15 mouse cellular contexts compared by ENCODE assay signal in genomic region chr4:58663628-58664205, GRCm38 (mm10).
A peak's percentile ranks its signal among the peaks of the same experiment; 100 is the strongest.
DNase-seq lines count a peak whose midpoint lies in the region; ATAC-seq lines count a peak whose summit lies in the region.
"Had no signal": no experiment of that assay in that cellular context is flagged by ENCODE, and none has a peak within 500 bp of the region (broad histone marks: within the 10 kb centered on the region; RNA-seq: fewer than 3 reads in every experiment).

No protein-coding gene starts in this region.

- no peak overlapping the region for H3K4me3 ChIP-seq in hindbrain, embryonic 13.5 days
- H3K4me3 ChIP-seq in hindbrain, embryonic 10.5 days, result no peak overlapping the region
- no peak overlapping the region for H3K4me3 ChIP-seq in forebrain, embryonic 14.5 days (ENCODE audit: low read depth, low read length)
- H3K4me3 ChIP-seq: forebrain, embryonic 13.5 days; midbrain, embryonic 12.5 days; neural tube, embryonic 12.5 days had no signal

- H3K27me3 ChIP-seq in hindbrain, embryonic 13.5 days, result no peaks in the 10 kb centered on the region
- H3K27me3 ChIP-seq in hindbrain, embryonic 10.5 days (ENCODE audit: insufficient read depth, poor library complexity, severe bottlenecking), result no peaks in the 10 kb centered on the region
- H3K27me3 ChIP-seq in forebrain, embryonic 14.5 days (replicated peaks; ENCODE audit: control insufficient read depth, insufficient read depth, low read length), result no peaks in the 10 kb centered on the region
- H3K27me3 ChIP-seq: midbrain, embryonic 12.5 days; neural tube, embryonic 12.5 days had no signal

- no peak overlapping the region for H3K4me2 ChIP-seq in hindbrain, embryonic 13.5 days
- H3K4me2 ChIP-seq in forebrain, embryonic 14.5 days (ENCODE audit: low read length), result no peak overlapping the region
- H3K4me2 ChIP-seq: forebrain, embryonic 13.5 days; midbrain, embryonic 12.5 days; neural tube, embryonic 12.5 days had no signal

- ATAC-seq in hindbrain, embryonic 13.5 days (ENCODE audit: low FRiP score), result 0 out of 2 replicates have a peak, but pooled peaks have one; percentile 59
- ATAC-seq in forebrain, embryonic 14.5 days, result no peak
- ATAC-seq: forebrain, embryonic 13.5 days; intestine, embryonic 16.5 days had no signal

- no peaks in the 10 kb centered on the region for H3K9me3 ChIP-seq in hindbrain, embryonic 13.5 days
- H3K9me3 ChIP-seq in hindbrain, embryonic 10.5 days, result no peaks in the 10 kb centered on the region
- H3K9me3 ChIP-seq in forebrain, embryonic 14.5 days (replicated peaks; ENCODE audit: control insufficient read depth, low read length), result no peaks in the 10 kb centered on the region
- H3K9me3 ChIP-seq: forebrain, embryonic 13.5 days; midbrain, embryonic 12.5 days; neural tube, embryonic 12.5 days had no signal

- H3K4me1 ChIP-seq in hindbrain, embryonic 13.5 days (replicated peaks), result 0 out of 2 replicates have a peak, but pooled peaks cover 4% of the 10 kb centered on the region
- no peaks in the 10 kb centered on the region for H3K4me1 ChIP-seq in hindbrain, embryonic 10.5 days (replicated peaks)
- H3K4me1 ChIP-seq in forebrain, embryonic 14.5 days (ENCODE audit: control insufficient read depth, insufficient read depth, low read length), result peaks cover 3% of the 10 kb centered on the region; the same call in 1 of the 2 replicates
- H3K4me1 ChIP-seq: neural tube, embryonic 12.5 days had no signal

- no peak overlapping the region for H3K27ac ChIP-seq in hindbrain, embryonic 13.5 days
- H3K27ac ChIP-seq in hindbrain, embryonic 10.5 days, result no peak overlapping the region
- H3K27ac ChIP-seq in forebrain, embryonic 14.5 days (ENCODE audit: low read depth, low read length), result no peak overlapping the region
- H3K27ac ChIP-seq: forebrain, embryonic 13.5 days; midbrain, embryonic 12.5 days; neural tube, embryonic 12.5 days had no signal

- 70% methylated on average over 6 of the region's 6 CpGs for WGBS in hindbrain, embryonic 13.5 days
- 57% methylated on average over 6 of the region's 6 CpGs for WGBS in hindbrain, embryonic 10.5 days
- WGBS in forebrain, embryonic 14.5 days, result 66% methylated on average over 6 of the region's 6 CpGs

- no peak for DNase-seq in hindbrain, embryonic 10.5 days (ENCODE audit: low spot score)
- DNase-seq in 3T3-L1 (ENCODE audit: low read depth, low spot score) (peak; percentile 70), adipocyte (ENCODE audit: low spot score) (peak; percentile 22)
- peak; percentile 76 for DNase-seq in forelimb bud, embryonic 11.5 days (ENCODE audit: low read depth, low spot score)
- no peak for DNase-seq in layer of hippocampus, adult 18-20 months (ENCODE audit: low spot score in 2 of 2)
- no peak for DNase-seq in forebrain, embryonic 14.5 days (ENCODE audit: low spot score)
- DNase-seq: adrenal gland, postnatal 36 days; cerebellum, adult 11 months; gastrocnemius, postnatal 36 days; lung, postnatal 14 days had no signal

- H3K9ac ChIP-seq in hindbrain, embryonic 13.5 days, result no peak overlapping the region
- no peak overlapping the region for H3K9ac ChIP-seq in forebrain, embryonic 14.5 days (ENCODE audit: low read length)
- H3K9ac ChIP-seq: forebrain, embryonic 13.5 days; midbrain, embryonic 12.5 days; neural tube, embryonic 12.5 days had no signal

- H3K36me3 ChIP-seq in hindbrain, embryonic 13.5 days, result no peaks in the 10 kb centered on the region
- no peaks in the 10 kb centered on the region for H3K36me3 ChIP-seq in hindbrain, embryonic 10.5 days
- H3K36me3 ChIP-seq in forebrain, embryonic 14.5 days (ENCODE audit: control insufficient read depth, insufficient read depth, low read length), result no peaks in the 10 kb centered on the region
- H3K36me3 ChIP-seq: midbrain, embryonic 12.5 days; neural tube, embryonic 12.5 days had no signal

Comparison
In these comparisons a context has a peak if more than half of its experiments do, and no peak if none do; other contexts are left out.
1. DNase-seq: peak in 3T3-L1 (single experiment), adipocyte (single experiment) and forelimb bud, embryonic 11.5 days (single experiment); none in hindbrain, embryonic 10.5 days (single experiment), layer of hippocampus, adult 18-20 months (0 of 2) and forebrain, embryonic 14.5 days (single experiment).